Mouse (Mus musculus): ENCODE data around the gene Stard10.

GRCm38 (mm10) chr7:101384931-101385330 lies 68.0 kb downstream of the Stard10 start:
- TF ChIP-seq CTCF (IDR thresholded peaks at IDR 0.05; ENCODE audit: extremely low read depth, insufficient read depth, low read length), result no peak
- TF ChIP-seq POLR2A (IDR thresholded peaks at IDR 0.05; ENCODE audit: extremely low read depth, insufficient read depth, low read length), result no peak

Measured in cortical plate, adult 2 months (tissue).